Mouse (Mus musculus) embryonic facial prominence, embryonic 14.5 days (tissue): ENCODE data around the gene Lrrc4c. TPM values are rescaled to one million over a fixed set of nuclear protein-coding genes. Genes with fewer than 3 reads are reported as not detected.

Source experiments
- ATAC-seq: fragments of 200-750 bp; cut with Nextera tagmentation; 2 replicates; pipeline ENCODE4 v1.8.0; 2017; ENCODE audit warnings: low read depth, moderate number of reproducible peaks, moderate TSS enrichment
- DNase-seq: peaks from one replicate; pipeline ENCODE4 v3.0.0-alpha.2; 2015; ENCODE audit warnings: low spot score
- H3K27ac ChIP-seq: fragments of 300-500 bp; sonication (generic); replicated peaks from 2 replicates; pipeline ENCODE4 v1.5.1; 2014; ENCODE audit warnings: low read depth, mild to moderate bottlenecking, low read length, moderate library complexity
- H3K27me3 ChIP-seq: fragments of 300-500 bp; sonication (generic); replicated peaks from 2 replicates; pipeline ENCODE4 v1.6.1; 2014; ENCODE audit warnings: low read length; ENCODE audit not compliant: control insufficient read depth, insufficient read depth
- H3K36me3 ChIP-seq: fragments of 300-500 bp; sonication (generic); 2 replicates; pipeline ENCODE4 v1.6.1; 2014; ENCODE audit warnings: low read length, mixed read lengths; ENCODE audit not compliant: control insufficient read depth, insufficient read depth
- H3K4me1 ChIP-seq: fragments of 300-500 bp; sonication (generic); 2 replicates; pipeline ENCODE4 v1.6.1; 2014; ENCODE audit warnings: antibody characterized with exemption, low read length; ENCODE audit not compliant: control insufficient read depth, insufficient read depth
- H3K4me2 ChIP-seq: fragments of 300-500 bp; sonication (generic); 2 replicates; pipeline ENCODE4 v1.6.1; 2014; ENCODE audit warnings: low read depth, mild to moderate bottlenecking, low read length, moderate library complexity, mixed read lengths
- H3K4me3 ChIP-seq: fragments of 300-500 bp; sonication (generic); 2 replicates; pipeline ENCODE4 v1.5.1; 2014; ENCODE audit warnings: low read depth, mild to moderate bottlenecking, low read length
- H3K9ac ChIP-seq: fragments of 300-500 bp; sonication (generic); 2 replicates; pipeline ENCODE4 v1.6.1; 2014; ENCODE audit warnings: low read depth, mild to moderate bottlenecking, low read length, moderate library complexity, mixed read lengths
- H3K9me3 ChIP-seq: fragments of 300-500 bp; sonication (generic); 2 replicates; pipeline ENCODE4 v1.6.1; 2016; ENCODE audit warnings: low read length; ENCODE audit not compliant: control insufficient read depth
- WGBS: fragments of 180-500 bp; shearing (Covaris S2); extraction: QIAGEN DNeasy Blood & Tissue Kit; methylation state at CpG from one replicate; pipeline ENCODE4 v1.1.7; 2014; 5-methylcytosine and 5-hydroxymethylcytosine counted together
- polyA plus RNA-seq: library from polyadenylated mRNA; unstranded; fragments of >200 nt; fragmentation: Nextera tagmentation; extraction: Ambion mirVana; gene quantifications from 2 replicates; pipeline ENCODE4 v1.2.1, GENCODE M21; 2014

Lrrc4c gene
- polyA plus RNA-seq, 1 experiment from 2014 or later: 1.9 TPM

DNA sequence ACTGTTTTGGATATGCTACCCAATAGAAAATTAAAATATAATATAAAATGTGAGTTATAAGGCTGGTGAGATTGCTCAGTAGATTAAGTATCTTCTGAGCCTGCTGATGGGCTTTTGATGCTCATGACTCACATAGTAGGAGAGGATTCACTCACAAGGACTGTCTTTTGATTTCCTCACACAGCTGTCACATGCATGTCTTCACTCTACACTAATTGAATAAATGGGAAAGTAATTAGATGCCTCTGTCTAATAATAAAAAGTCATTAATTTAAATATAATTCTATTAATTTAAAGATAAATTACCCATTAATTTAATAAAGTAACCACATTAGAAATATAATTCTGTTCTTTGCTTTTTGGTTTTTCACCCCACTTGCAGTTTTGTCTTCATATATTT, 718.4 kb downstream of the Lrrc4c start:
- H3K4me2 ChIP-seq: no peak overlapping the region
- H3K9me3 ChIP-seq: no peaks in the 10 kb centered on the region
- H3K4me3 ChIP-seq: no peak overlapping the region
- H3K36me3 ChIP-seq: no peaks in the 10 kb centered on the region
- H3K27me3 ChIP-seq: no peaks in the 10 kb centered on the region
- DNase-seq (no peak), ATAC-seq (no peak)
- H3K27ac ChIP-seq: no peak overlapping the region
- H3K9ac ChIP-seq: no peak overlapping the region
- H3K4me1 ChIP-seq: no peaks in the 10 kb centered on the region

DNA sequence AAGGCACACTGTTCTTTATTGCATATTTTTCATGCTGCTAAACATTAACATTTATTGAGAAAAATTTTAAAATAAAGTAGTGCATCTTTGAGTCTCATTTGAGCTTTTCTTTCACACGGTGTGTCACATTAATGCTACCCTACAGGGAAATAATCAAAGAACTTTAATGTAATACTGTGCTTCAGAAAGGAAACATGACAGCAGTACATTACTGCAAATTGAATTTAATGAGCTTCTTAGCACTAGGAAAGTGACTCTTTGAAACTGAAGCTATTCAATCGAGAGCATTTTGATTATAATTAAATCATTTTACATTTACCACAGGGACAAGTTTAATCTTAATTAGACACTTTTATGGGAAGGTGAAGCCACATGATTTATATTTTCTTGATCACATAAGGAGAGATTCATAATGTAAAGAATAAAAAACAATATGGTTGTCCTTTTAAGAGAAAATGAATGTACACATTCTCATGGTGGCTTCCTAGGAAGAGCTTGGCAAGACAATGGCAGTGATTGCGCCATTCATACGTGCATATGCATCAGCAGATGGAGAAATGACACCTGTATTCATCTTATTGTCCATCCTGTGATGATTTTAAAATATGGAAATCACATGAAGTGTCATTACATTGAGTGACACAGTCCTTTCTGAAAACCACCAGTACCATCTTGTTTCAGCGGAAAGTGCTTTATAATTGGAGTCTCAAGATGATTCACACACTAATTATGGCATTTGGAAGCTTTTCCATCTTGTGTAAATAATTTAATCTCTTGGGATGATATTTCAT, 719.2 kb downstream of the Lrrc4c start:
- Histone ChIP-seq H3K9me3 (no peaks in the 10 kb centered on the region), H3K4me1 (no peaks in the 10 kb centered on the region), H3K36me3 (no peaks in the 10 kb centered on the region), H3K9ac (no peak overlapping the region), H3K4me3 (no peak overlapping the region), H3K4me2 (no peak overlapping the region), H3K27me3 (no peaks in the 10 kb centered on the region), H3K27ac (no peak overlapping the region)
- WGBS: 81% methylated on average over 5 of the region's 5 CpGs
- ATAC-seq (no peak; the same call in 1 of the 2 replicates), DNase-seq (no peak)

DNA sequence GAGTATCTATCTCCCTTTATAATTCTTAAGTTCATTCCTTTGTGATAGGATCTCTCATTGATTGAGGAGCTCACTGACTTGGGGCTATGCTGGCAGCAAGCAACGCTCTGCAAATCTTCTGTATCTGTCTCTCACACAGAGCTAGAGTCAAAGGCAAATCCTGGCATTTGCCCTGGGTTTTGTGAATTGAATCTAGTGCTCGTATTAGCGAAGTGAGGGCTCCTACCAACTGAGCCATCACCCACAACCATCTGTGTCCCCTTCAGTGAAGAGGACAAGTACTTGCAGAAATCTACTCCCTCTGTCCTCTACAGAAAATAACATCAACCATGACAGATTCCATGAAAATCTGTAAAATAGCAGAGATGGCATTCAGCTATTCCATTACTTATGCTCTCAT, 726.0 kb downstream of the Lrrc4c start:
- no peaks in the 10 kb centered on the region for H3K4me1 ChIP-seq
- no peak overlapping the region for H3K9ac ChIP-seq
- 70% methylated on average over 3 of the region's 3 CpGs for WGBS
- no peak for ATAC-seq
- no peak for DNase-seq
- no peaks in the 10 kb centered on the region for H3K27me3 ChIP-seq
- H3K4me2 ChIP-seq: no peak overlapping the region
- H3K36me3 ChIP-seq: no peaks in the 10 kb centered on the region
- H3K4me3 ChIP-seq: no peak overlapping the region
- no peaks in the 10 kb centered on the region for H3K9me3 ChIP-seq
- no peak overlapping the region for H3K27ac ChIP-seq

DNA sequence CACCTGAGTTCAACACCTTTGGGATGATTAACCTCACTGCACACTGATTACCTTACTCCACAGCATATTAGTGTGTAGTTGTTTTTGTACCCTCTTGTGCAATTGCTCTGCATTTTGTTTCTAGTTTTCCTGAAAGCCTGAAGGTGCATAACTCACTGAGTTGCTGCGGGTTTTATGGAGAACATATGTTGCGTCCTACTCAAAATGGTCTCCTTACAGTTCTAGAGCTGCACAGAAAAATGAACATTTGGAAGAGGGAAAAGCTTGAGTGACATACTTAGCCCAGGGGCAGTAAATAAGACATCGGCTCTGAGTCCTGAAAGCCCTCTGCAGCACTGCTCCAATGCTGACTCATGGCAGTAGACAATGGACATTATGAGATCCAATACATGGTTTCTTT, 727.7 kb downstream of the Lrrc4c start:
- Histone ChIP-seq H3K27me3 (no peaks in the 10 kb centered on the region), H3K36me3 (no peaks in the 10 kb centered on the region), H3K9me3 (no peaks in the 10 kb centered on the region), H3K4me1 (no peaks in the 10 kb centered on the region), H3K27ac (no peak overlapping the region), H3K4me2 (no peak overlapping the region), H3K9ac (no peak overlapping the region), H3K4me3 (no peak overlapping the region)
- DNase-seq: no peak
- no peak for ATAC-seq
- 81% methylated on average over 3 of the region's 3 CpGs for WGBS

DNA sequence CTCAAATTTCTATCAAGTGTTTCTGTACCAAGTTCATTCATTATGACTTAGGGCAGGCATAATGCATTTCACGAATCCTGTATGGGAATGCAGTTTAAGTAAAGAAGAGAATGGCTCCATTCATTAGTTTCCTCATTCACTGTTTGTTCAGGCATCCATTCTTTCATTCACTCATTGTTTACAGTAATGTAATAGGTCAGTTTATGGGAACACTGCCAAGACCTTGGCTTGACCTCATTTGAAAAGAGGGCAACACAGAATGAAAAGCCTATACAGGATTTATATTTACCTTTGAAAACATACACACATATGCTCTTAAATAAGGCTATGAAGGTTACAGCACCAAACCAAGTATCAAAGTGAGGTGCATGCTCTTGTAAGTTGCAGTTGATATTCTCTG, 762.2 kb downstream of the Lrrc4c start:
- Histone ChIP-seq H3K9ac (no peak overlapping the region), H3K36me3 (no peaks in the 10 kb centered on the region), H3K4me2 (no peak overlapping the region), H3K4me3 (no peak overlapping the region), H3K27me3 (no peaks in the 10 kb centered on the region), H3K27ac (no peak overlapping the region), H3K9me3 (no peaks in the 10 kb centered on the region), H3K4me1 (no peaks in the 10 kb centered on the region)
- ATAC-seq: 0 out of 2 replicates have a peak, but pooled peaks have one; percentile 18
- peak; percentile 18 for DNase-seq
- 45% methylated on average over 1 of the region's 1 CpGs for WGBS

DNA sequence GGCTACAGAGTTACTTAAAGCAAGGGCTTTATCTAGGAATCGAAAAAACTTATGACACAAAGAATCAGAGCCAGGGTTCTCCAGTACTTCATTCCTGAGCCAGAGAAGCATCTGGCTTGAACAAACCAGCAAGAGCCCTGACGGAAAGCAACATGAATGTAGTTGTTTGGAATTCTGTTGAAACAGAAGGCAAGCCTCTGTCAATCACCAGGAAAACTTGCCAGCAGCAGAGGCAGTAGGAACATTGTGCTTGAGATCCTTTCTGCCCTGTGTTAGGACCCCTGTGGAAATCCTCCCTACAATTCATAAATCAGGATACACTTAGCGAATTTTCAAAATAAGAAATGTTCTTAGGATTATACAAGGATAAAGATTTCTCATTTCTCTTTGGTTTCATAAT, 780.0 kb downstream of the Lrrc4c start:
- no peak overlapping the region for H3K4me3 ChIP-seq
- H3K9me3 ChIP-seq: no peaks in the 10 kb centered on the region
- H3K27me3 ChIP-seq: no peaks in the 10 kb centered on the region
- DNase-seq (peak; percentile 17), ATAC-seq (no peak)
- H3K4me1 ChIP-seq: no peaks in the 10 kb centered on the region
- WGBS: 52% methylated on average over 3 of the region's 3 CpGs
- no peak overlapping the region for H3K9ac ChIP-seq
- H3K36me3 ChIP-seq: no peaks in the 10 kb centered on the region
- H3K4me2 ChIP-seq: no peak overlapping the region
- H3K27ac ChIP-seq: no peak overlapping the region

DNA sequence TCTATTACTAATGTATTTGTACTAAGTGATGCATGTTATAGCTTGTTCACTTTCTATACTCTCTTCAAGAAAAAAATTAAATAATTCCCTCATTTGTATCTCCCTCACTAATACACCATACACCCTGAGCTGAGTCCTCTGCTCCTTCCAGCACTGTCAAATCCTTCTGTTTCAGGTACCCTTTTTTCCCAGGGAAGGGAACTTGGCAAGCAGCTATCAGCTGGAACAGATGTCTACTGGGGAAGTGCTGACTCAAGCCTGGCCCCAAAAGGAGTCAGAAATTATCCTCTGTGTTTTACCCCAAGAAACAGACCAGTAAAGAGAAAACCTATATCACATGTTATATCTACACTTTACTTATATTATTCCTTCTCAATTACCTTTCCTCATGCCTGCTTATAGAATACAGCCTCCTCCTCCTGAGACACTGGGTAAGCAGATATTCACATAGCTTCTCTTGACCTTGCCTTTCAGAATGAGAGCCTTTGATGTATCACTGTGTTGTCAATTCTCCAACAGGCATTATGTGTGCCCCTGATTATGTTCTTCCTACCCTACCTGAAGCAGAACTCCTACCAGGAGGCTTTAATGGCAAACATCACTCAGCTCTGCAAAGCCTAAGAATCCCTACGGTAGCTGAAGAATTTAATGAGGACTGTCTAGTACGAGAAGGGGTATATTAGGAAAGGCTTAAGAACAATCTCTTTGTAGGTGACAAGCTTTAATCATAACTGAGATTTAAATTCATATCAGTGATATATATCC, 785.6 kb downstream of the Lrrc4c start:
- no peak for ATAC-seq
- Histone ChIP-seq H3K9me3 (no peaks in the 10 kb centered on the region), H3K9ac (no peak overlapping the region), H3K4me2 (no peak overlapping the region), H3K4me3 (no peak overlapping the region), H3K27ac (no peak overlapping the region), H3K4me1 (no peaks in the 10 kb centered on the region), H3K36me3 (no peaks in the 10 kb centered on the region), H3K27me3 (no peaks in the 10 kb centered on the region)
- WGBS: 71% methylated on average over 2 of the region's 2 CpGs
- DNase-seq: no peak

DNA sequence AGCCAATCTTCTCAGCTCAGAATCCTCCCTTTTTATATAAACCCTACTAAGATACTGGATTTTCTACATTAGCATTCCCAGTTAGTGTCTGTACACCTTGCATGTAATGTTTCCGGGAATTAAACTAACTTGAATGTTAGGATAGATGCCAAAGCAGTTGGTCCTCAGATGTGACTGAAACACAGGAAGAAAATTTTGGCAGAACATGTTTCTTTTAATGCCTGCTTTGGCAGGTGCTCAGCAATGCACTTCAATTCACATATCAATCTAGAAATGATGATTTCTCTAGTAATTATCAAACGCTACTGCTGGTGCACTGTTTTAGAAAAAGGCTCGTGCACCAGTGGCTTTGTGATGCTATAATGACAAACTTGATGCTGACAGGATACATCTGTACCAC, 806.3 kb downstream of the Lrrc4c start:
- 77% methylated on average over 3 of the region's 3 CpGs for WGBS
- H3K36me3 ChIP-seq: no peaks in the 10 kb centered on the region

More for the DNA sequence above, 806.3 kb downstream of the Lrrc4c start:
- no peak overlapping the region for H3K27ac ChIP-seq
- no peaks in the 10 kb centered on the region for H3K27me3 ChIP-seq
- H3K9me3 ChIP-seq: no peaks in the 10 kb centered on the region
- no peaks in the 10 kb centered on the region for H3K4me1 ChIP-seq
- no peak overlapping the region for H3K4me3 ChIP-seq
- DNase-seq (no peak), ATAC-seq (no peak)
- H3K4me2 ChIP-seq: no peak overlapping the region
- H3K9ac ChIP-seq: no peak overlapping the region
